Mouse (Mus musculus) liver, embryonic 14.5 days (tissue): ENCODE measurements around the gene Gstm4.

Experiments used
- CTCF ChIP-seq: IDR thresholded peaks from 2 replicates; pipeline ENCODE4 v1.5.1; 2016; ENCODE audit warnings: antibody characterized with exemption, low read depth, control low read depth
- EP300 ChIP-seq: IDR thresholded peaks from 2 replicates; pipeline ENCODE4 v1.6.1; 2016; ENCODE audit warnings: antibody characterized with exemption, low read depth

DNA sequence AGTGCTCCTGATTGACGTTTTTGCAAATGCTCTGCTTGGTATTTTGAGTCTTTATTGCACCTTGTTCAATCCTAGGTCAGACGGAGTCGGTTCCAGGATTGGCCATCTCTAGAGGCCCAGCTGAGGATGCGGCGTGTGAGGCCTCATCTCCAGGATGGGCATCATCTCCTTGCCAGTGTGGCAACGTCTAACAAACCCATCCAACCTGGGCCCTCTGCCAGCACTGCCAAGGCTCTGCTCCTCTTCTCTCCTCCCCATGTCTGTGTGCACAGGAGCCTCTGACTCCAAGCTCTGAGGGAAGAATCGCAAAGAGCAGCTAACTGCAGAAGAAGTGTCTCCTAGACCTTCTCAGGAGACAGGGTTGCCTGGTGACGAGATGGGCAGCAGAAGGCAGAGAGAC is 18.0 kb upstream of the Gstm4 start:
- TF ChIP-seq EP300 (no peak), CTCF (no peak)
